Mouse (Mus musculus): ENCODE results near the gene Acot3.
"Not testable (repeated sequence)": the region's sequence is repeated elsewhere in the genome, so short reads cannot be mapped to it uniquely, and the experiment has no call there.

- not testable (repeated sequence) for TF ChIP-seq POLR2A (IDR thresholded peaks at IDR 0.05; ENCODE audit: borderline replicate concordance, extremely low read depth, low read depth, low read length); CTCF (IDR thresholded peaks at IDR 0.05; ENCODE audit: insufficient read depth, low read length)
Observed at GRCm38 (mm10) chr12:84029043-84029442, 22.9 kb upstream of the Acot3 start.
